Mouse (Mus musculus): ENCODE results near the gene Hccs. TPM values are rescaled to one million over a fixed set of nuclear protein-coding genes. Genes with fewer than 3 reads are reported as not detected.
"Not testable (repeated sequence)": the region's sequence is repeated elsewhere in the genome, so short reads cannot be mapped to it uniquely, and the experiment has no call there.

The Hccs gene
- 26.8 TPM in 2 replicates for polyA plus RNA-seq (2012; rRNA removed)

GRCm38 (mm10) chrX:169319945-169320667 lies at the start of gene Hccs:
Gene Hccs, minus strand, starts transcription at chrX:169320372.
- peak within 1 kb of the TSS; percentile 95 for H3K4me3 ChIP-seq (replicated peaks; ENCODE audit: insufficient read depth, low read depth, low read length)
- no peaks in the 10 kb centered on the region for H3K27me3 ChIP-seq (ENCODE audit: control insufficient read depth, insufficient read depth, low read length)
- no peaks in the 10 kb centered on the region; the same call in 1 of the 2 replicates for H3K4me1 ChIP-seq (ENCODE audit: control insufficient read depth, insufficient read depth, low read length)
- TF ChIP-seq POLR2A (IDR thresholded peaks at IDR 0.05; ENCODE audit: borderline replicate concordance, insufficient read depth, low read length) (0 out of 2 replicates have a peak, but pooled peaks have one; percentile 9), CTCF (IDR thresholded peaks at IDR 0.05; ENCODE audit: borderline replicate concordance, insufficient read depth, low read depth, low read length) (no peak)
- 7% methylated on average over 61 of the region's 97 CpGs for WGBS
- H3K27ac ChIP-seq (ENCODE audit: insufficient read depth, low read length), result peak within 1 kb of the TSS; percentile 66; the same call in 1 of the 2 replicates
- DNase-seq, result peak; percentile 89 to 91

- TF ChIP-seq CTCF (IDR thresholded peaks at IDR 0.05; ENCODE audit: borderline replicate concordance, insufficient read depth, low read depth, low read length), result no peak
- no peak for TF ChIP-seq POLR2A (IDR thresholded peaks at IDR 0.05; ENCODE audit: borderline replicate concordance, insufficient read depth, low read length)
- 48% methylated on average over 4 of the region's 4 CpGs for WGBS
- H3K4me3 ChIP-seq (replicated peaks; ENCODE audit: insufficient read depth, low read depth, low read length), result no peak overlapping the region
- no peak overlapping the region for H3K27ac ChIP-seq (ENCODE audit: insufficient read depth, low read length)
- no peak for DNase-seq
- no peaks in the 10 kb centered on the region for H3K27me3 ChIP-seq (ENCODE audit: control insufficient read depth, insufficient read depth, low read length)
- no peaks in the 10 kb centered on the region for H3K4me1 ChIP-seq (ENCODE audit: control insufficient read depth, insufficient read depth, low read length)
Observed at GRCm38 (mm10) chrX:169357146-169357772, 37.1 kb upstream of the Hccs start.

- 91% methylated on average over 3 of the region's 3 CpGs for WGBS
- H3K27me3 ChIP-seq (ENCODE audit: control insufficient read depth, insufficient read depth, low read length), result no peaks in the 10 kb centered on the region
- TF ChIP-seq CTCF (IDR thresholded peaks at IDR 0.05; ENCODE audit: borderline replicate concordance, insufficient read depth, low read depth, low read length) (no peak), POLR2A (IDR thresholded peaks at IDR 0.05; ENCODE audit: borderline replicate concordance, insufficient read depth, low read length) (no peak)
- no peak overlapping the region for H3K27ac ChIP-seq (ENCODE audit: insufficient read depth, low read length)
- H3K4me3 ChIP-seq (replicated peaks; ENCODE audit: insufficient read depth, low read depth, low read length), result no peak overlapping the region
- DNase-seq, result no peak
- H3K4me1 ChIP-seq (ENCODE audit: control insufficient read depth, insufficient read depth, low read length), result no peaks in the 10 kb centered on the region
Observed at GRCm38 (mm10) chrX:169338213-169338612, 18.0 kb upstream of the Hccs start.

GRCm38 (mm10) chrX:169337559-169337958 lies 17.4 kb upstream of the Hccs start:
- no peak for DNase-seq
- no peak for TF ChIP-seq POLR2A (IDR thresholded peaks at IDR 0.05; ENCODE audit: borderline replicate concordance, insufficient read depth, low read length)
- TF ChIP-seq CTCF (IDR thresholded peaks at IDR 0.05; ENCODE audit: borderline replicate concordance, insufficient read depth, low read depth, low read length), result no peak
- no peak overlapping the region for H3K27ac ChIP-seq (ENCODE audit: insufficient read depth, low read length)
- H3K4me3 ChIP-seq (replicated peaks; ENCODE audit: insufficient read depth, low read depth, low read length), result no peak overlapping the region
- H3K27me3 ChIP-seq (ENCODE audit: control insufficient read depth, insufficient read depth, low read length), result no peaks in the 10 kb centered on the region
- no peaks in the 10 kb centered on the region for H3K4me1 ChIP-seq (ENCODE audit: control insufficient read depth, insufficient read depth, low read length)

- Histone ChIP-seq H3K27me3 (ENCODE audit: control insufficient read depth, insufficient read depth, low read length) (no peaks in the 10 kb centered on the region), H3K27ac (ENCODE audit: insufficient read depth, low read length) (no peak overlapping the region), H3K4me1 (ENCODE audit: control insufficient read depth, insufficient read depth, low read length) (no peaks in the 10 kb centered on the region), H3K4me3 (replicated peaks; ENCODE audit: insufficient read depth, low read depth, low read length) (no peak overlapping the region)
- peak in 1 of 2 experiments; percentile 3 for DNase-seq
- TF ChIP-seq POLR2A (IDR thresholded peaks at IDR 0.05; ENCODE audit: borderline replicate concordance, insufficient read depth, low read length) (no peak), CTCF (IDR thresholded peaks at IDR 0.05; ENCODE audit: borderline replicate concordance, insufficient read depth, low read depth, low read length) (no peak)
- 37% methylated on average over 3 of the region's 3 CpGs for WGBS
Observed at GRCm38 (mm10) chrX:169332264-169332663, 12.1 kb upstream of the Hccs start.

- WGBS, result 53% methylated on average over 3 of the region's 3 CpGs
- TF ChIP-seq POLR2A (IDR thresholded peaks at IDR 0.05; ENCODE audit: borderline replicate concordance, insufficient read depth, low read length) (no peak), CTCF (IDR thresholded peaks at IDR 0.05; ENCODE audit: borderline replicate concordance, insufficient read depth, low read depth, low read length) (no peak)
- Histone ChIP-seq H3K4me1 (ENCODE audit: control insufficient read depth, insufficient read depth, low read length) (no peaks in the 10 kb centered on the region), H3K27ac (ENCODE audit: insufficient read depth, low read length) (no peak overlapping the region), H3K4me3 (replicated peaks; ENCODE audit: insufficient read depth, low read depth, low read length) (no peak overlapping the region), H3K27me3 (ENCODE audit: control insufficient read depth, insufficient read depth, low read length) (no peaks in the 10 kb centered on the region)
- DNase-seq, result no peak
Observed at GRCm38 (mm10) chrX:169325929-169326595, 5.9 kb upstream of the Hccs start.

- H3K27me3 ChIP-seq (ENCODE audit: control insufficient read depth, insufficient read depth, low read length); DNase-seq; H3K27ac ChIP-seq (ENCODE audit: insufficient read depth, low read length); H3K4me1 ChIP-seq (ENCODE audit: control insufficient read depth, insufficient read depth, low read length): not testable (repeated sequence)
- H3K4me3 ChIP-seq (replicated peaks; ENCODE audit: insufficient read depth, low read depth, low read length), result peak overlapping the region; percentile 95
- 26% methylated on average over 15 of the region's 15 CpGs for WGBS
Observed at GRCm38 (mm10) chrX:169320668-169321005, 465 bp upstream of the Hccs start.

All from cerebellum, adult 2 months (tissue).